Mouse (Mus musculus) liver, adult 2 months (tissue): ENCODE measurements around the gene Cdkal1.

ENCODE experiments used
- CTCF ChIP-seq: fragments of 200-500 bp; IDR thresholded peaks from 2 replicates; pipeline ENCODE4 v1.5.1; 2011; ENCODE audit warnings: low read depth, low read length, control low read depth
- POLR2A ChIP-seq: fragments of 200-500 bp; IDR thresholded peaks from 2 replicates; pipeline ENCODE4 v1.6.1; 2011; ENCODE audit warnings: low read length, control low read depth; ENCODE audit not compliant: insufficient read depth; ENCODE audit errors: extremely low read depth

DNA sequence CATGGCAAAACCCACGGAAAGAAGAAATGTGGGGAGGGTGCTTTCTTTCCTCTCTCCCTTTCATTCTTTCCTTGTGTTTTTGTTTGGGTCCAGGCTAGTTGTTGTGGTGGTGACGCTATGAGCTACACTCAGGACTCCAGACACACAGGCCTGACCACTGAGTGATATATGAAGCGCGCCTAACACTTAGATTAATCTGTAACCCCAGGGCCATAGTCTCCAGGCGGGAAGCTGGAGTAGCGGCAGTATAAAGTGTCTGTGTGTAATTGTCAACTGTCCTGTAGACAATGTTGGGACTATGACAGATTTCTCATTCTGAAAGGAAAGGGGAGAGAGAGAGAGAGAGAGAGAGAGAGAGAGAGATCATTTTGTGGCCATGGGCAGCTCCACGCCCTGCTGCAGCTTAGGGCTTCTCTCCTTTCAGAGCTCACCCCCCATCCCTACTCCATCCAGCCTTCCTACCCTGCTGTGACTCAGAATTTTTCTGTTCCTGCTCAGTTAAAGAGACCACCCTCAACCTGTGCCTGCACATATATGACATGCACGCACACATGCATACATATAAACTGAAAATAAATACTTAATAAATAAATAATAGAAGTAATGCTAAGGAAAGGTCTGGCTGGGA is 79.8 kb downstream of the Cdkal1 start:
- TF ChIP-seq CTCF = no peak
- TF ChIP-seq POLR2A = no peak
